Mouse (Mus musculus): ENCODE measurements at regions not wholly inside any gene's neighbourhood (a gene's known extent, or its start where the extent isn't known, plus 50 kb on each side); places are given as distances from the start of the nearest gene placed in this dataset.

DNA sequence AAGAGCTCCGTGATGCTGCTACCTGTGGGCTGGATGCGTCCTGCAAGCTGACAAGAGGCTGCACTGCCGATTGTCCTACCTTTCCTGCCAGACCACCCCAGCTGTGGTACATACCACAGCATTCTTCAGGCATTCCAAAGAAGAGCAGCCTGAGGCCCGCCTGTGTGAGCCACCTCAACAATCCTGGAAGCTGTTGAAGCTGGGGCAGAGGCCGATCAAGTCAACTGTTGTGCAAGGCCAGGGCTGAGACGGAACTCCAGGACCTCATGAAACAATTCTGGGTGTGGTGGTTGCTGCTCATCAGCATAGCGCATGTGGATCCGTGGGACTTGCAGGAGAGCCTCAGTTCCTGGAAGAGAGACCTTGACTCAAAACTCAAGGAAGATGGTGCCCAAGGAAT is 448.3 kb downstream of the Etnk1 start:
- no peak for TF ChIP-seq CTCF (IDR thresholded peaks at IDR 0.05; ENCODE audit: low read depth, low read length)
- no peak for TF ChIP-seq POLR2A (IDR thresholded peaks at IDR 0.05; ENCODE audit: borderline replicate concordance, low read depth, low read length)
